Mouse (Mus musculus) brown adipose tissue, adult 24 weeks (tissue): ENCODE data around the gene Olfr573-ps1. TPM values are rescaled to one million over a fixed set of nuclear protein-coding genes. Genes with fewer than 3 reads are reported as not detected.

Experiments used
- H3K27ac ChIP-seq: fragments of 200-500 bp; replicated peaks from 2 replicates; pipeline ENCODE4 v1.5.1; 2012; ENCODE audit warnings: low read depth, mild to moderate bottlenecking, low read length
- H3K4me1 ChIP-seq: fragments of 200-500 bp; 2 replicates; pipeline ENCODE4 v1.6.1; 2012; ENCODE audit warnings: low read length, mixed read lengths; ENCODE audit not compliant: control insufficient read depth, insufficient read depth, insufficient read length
- H3K4me3 ChIP-seq: fragments of 200-500 bp; 2 replicates; pipeline ENCODE4 v1.5.1; 2012; ENCODE audit warnings: low read depth, mild to moderate bottlenecking, low read length, moderate library complexity; ENCODE audit not compliant: insufficient read depth
- polyA plus RNA-seq: library from polyadenylated mRNA; stranded (reverse); fragments of >200 nt; gene quantifications from 2 replicates; pipeline ENCODE4 v1.2.4, GENCODE M21; 2012; ENCODE audit not compliant: missing spikeins, insufficient read depth, insufficient read length

Gene Olfr573-ps1
- polyA plus RNA-seq, 1 experiment: not detected

DNA sequence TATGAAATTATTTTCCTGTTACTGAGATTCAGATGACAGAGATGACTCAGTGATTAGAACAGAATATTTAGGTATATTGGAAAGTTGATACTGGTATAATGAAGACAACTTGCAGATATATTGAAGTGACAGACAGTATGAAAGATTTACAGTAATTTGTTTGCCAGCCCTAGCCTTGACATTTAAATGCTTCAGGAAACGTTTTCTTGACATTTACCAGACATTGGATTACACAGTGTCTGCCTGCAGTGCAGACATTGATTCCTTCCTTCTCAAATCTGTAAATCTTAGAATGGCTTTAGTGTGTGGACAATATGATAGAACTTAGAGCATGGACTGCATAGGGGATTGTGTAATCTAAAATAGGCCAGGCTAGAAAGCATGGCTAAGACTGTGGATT, 27.1 kb downstream of the Olfr573-ps1 start:
- no peaks in the 10 kb centered on the region for H3K4me1 ChIP-seq
- H3K4me3 ChIP-seq: no peak overlapping the region
- no peak overlapping the region for H3K27ac ChIP-seq

Other genes with a start within 250 kb of the Olfr573-ps1 start
- not detected in 2 replicates for gene Olfr557, start 246.7 kb downstream of the Olfr573-ps1 start, polyA plus RNA-seq
- gene Olfr558, start 240.4 kb downstream of the Olfr573-ps1 start, polyA plus RNA-seq: 1.3 and 2.3 TPM in 2 replicates
- gene Olfr33, start 223.5 kb downstream of the Olfr573-ps1 start, polyA plus RNA-seq: not detected in 2 replicates
- gene Olfr559, start 215.1 kb downstream of the Olfr573-ps1 start, polyA plus RNA-seq: not detected in 2 replicates
- gene Olfr560, start 183.2 kb downstream of the Olfr573-ps1 start, polyA plus RNA-seq: not detected in 2 replicates
- 1.3 TPM in 1 of 2 replicates, not detected in the other for gene Olfr78, start 183.1 kb downstream of the Olfr573-ps1 start, polyA plus RNA-seq
- not detected in 2 replicates for gene Olfr561, start 171.4 kb downstream of the Olfr573-ps1 start, polyA plus RNA-seq
- not detected in 2 replicates for gene Olfr564, start 139.1 kb downstream of the Olfr573-ps1 start, polyA plus RNA-seq
- not detected in 2 replicates for gene Olfr566, start 83.8 kb downstream of the Olfr573-ps1 start, polyA plus RNA-seq
- not detected in 2 replicates for gene Olfr568, start 65.5 kb downstream of the Olfr573-ps1 start, polyA plus RNA-seq
- not detected in 2 replicates for gene Olfr569, start 51.7 kb downstream of the Olfr573-ps1 start, polyA plus RNA-seq
- gene Olfr570, start 48.0 kb downstream of the Olfr573-ps1 start, polyA plus RNA-seq: not detected in 2 replicates
- gene Olfr571, start 25.0 kb downstream of the Olfr573-ps1 start, polyA plus RNA-seq: 0.28 TPM in 1 of 2 replicates, not detected in the other
- not detected in 2 replicates for gene Olfr572, start 18.2 kb downstream of the Olfr573-ps1 start, polyA plus RNA-seq
- gene Olfr574, start 5.9 kb upstream of the Olfr573-ps1 start, polyA plus RNA-seq: not detected in 2 replicates
- not detected in 2 replicates for gene Olfr575, start 16.2 kb upstream of the Olfr573-ps1 start, polyA plus RNA-seq
- gene Olfr576, start 20.1 kb upstream of the Olfr573-ps1 start, polyA plus RNA-seq: not detected in 2 replicates
- not detected in 2 replicates for gene Olfr577, start 33.4 kb upstream of the Olfr573-ps1 start, polyA plus RNA-seq
- gene Olfr578, start 46.7 kb upstream of the Olfr573-ps1 start, polyA plus RNA-seq: not detected in 2 replicates
- gene Olfr582, start 95.4 kb upstream of the Olfr573-ps1 start, polyA plus RNA-seq: not detected in 2 replicates
- not detected in 2 replicates for gene Olfr583, start 108.7 kb upstream of the Olfr573-ps1 start, polyA plus RNA-seq
- not detected in 2 replicates for gene Olfr584, start 139.3 kb upstream of the Olfr573-ps1 start, polyA plus RNA-seq
- not detected in 2 replicates for gene Olfr585, start 155.1 kb upstream of the Olfr573-ps1 start, polyA plus RNA-seq
- not detected in 2 replicates for gene Olfr586, start 183.1 kb upstream of the Olfr573-ps1 start, polyA plus RNA-seq
- gene Olfr588-ps1, start 198.3 kb upstream of the Olfr573-ps1 start, polyA plus RNA-seq: not detected in 2 replicates
- gene Olfr589, start 213.8 kb upstream of the Olfr573-ps1 start, polyA plus RNA-seq: not detected in 2 replicates
- gene Olfr591, start 235.8 kb upstream of the Olfr573-ps1 start, polyA plus RNA-seq: not detected in 2 replicates
- gene Olfr592, start 242.2 kb upstream of the Olfr573-ps1 start, polyA plus RNA-seq: not detected in 2 replicates